Mouse (Mus musculus) hindbrain, embryonic 10.5 days (tissue): ENCODE data around the gene Gm44973. TPM values are rescaled to one million over a fixed set of nuclear protein-coding genes. Genes with fewer than 3 reads are reported as not detected.

Source experiments
- DNase-seq: peaks from one replicate; pipeline ENCODE4 v3.0.0-alpha.2; 2017; ENCODE audit warnings: low spot score
- H3K27ac ChIP-seq: fragments of 300-500 bp; sonication (generic); 2 replicates; pipeline ENCODE4 v1.5.1; 2016; ENCODE audit warnings: mild to moderate bottlenecking, moderate library complexity
- H3K27me3 ChIP-seq: fragments of 300-500 bp; sonication (generic); 2 replicates; pipeline ENCODE4 v1.6.1; 2016; ENCODE audit warnings: mild to moderate bottlenecking; ENCODE audit not compliant: poor library complexity, insufficient read depth, severe bottlenecking
- H3K36me3 ChIP-seq: fragments of 300-500 bp; sonication (generic); 2 replicates; pipeline ENCODE4 v1.6.1; 2016; ENCODE audit warnings: mild to moderate bottlenecking, moderate library complexity
- H3K4me1 ChIP-seq: fragments of 300-500 bp; sonication (generic); replicated peaks from 2 replicates; pipeline ENCODE4 v1.6.1; 2016; ENCODE audit warnings: mild to moderate bottlenecking
- H3K4me3 ChIP-seq: fragments of 300-500 bp; sonication (generic); 2 replicates; pipeline ENCODE4 v1.5.1; 2016; ENCODE audit warnings: mild to moderate bottlenecking, moderate library complexity
- H3K9me3 ChIP-seq: fragments of 300-500 bp; sonication (generic); 2 replicates; pipeline ENCODE4 v1.6.1; 2016; ENCODE audit warnings: mild to moderate bottlenecking, moderate library complexity
- WGBS: fragments of 180-500 bp; shearing (Covaris S2); methylation state at CpG from one replicate; pipeline ENCODE4 v1.1.7; 2016; 5-methylcytosine and 5-hydroxymethylcytosine counted together
- polyA plus RNA-seq: library from polyadenylated mRNA; unstranded; fragments of >200 nt; fragmentation: Nextera tagmentation; extraction: Ambion mirVana; gene quantifications from 2 replicates; pipeline ENCODE4 v1.2.1, GENCODE M21; 2016

The Gm44973 gene
- polyA plus RNA-seq, 1 experiment from 2014 or later: not detected

GRCm38 (mm10) chr7:5057381-5057780, 42.1 kb downstream of the Gm44973 start:
- Histone ChIP-seq H3K9me3 (no peaks in the 10 kb centered on the region), H3K27me3 (peaks cover 69% of the 10 kb centered on the region), H3K36me3 (no peaks in the 10 kb centered on the region), H3K4me3 (peak overlapping the region; percentile 56), H3K4me1 (peaks cover 53% of the 10 kb centered on the region), H3K27ac (no peak overlapping the region)
- 38% methylated on average over 8 of the region's 8 CpGs for WGBS
- no peak for DNase-seq

- 30% methylated on average over 11 of the region's 11 CpGs for WGBS
- H3K4me1 ChIP-seq: peaks cover 49% of the 10 kb centered on the region
- peaks cover 64% of the 10 kb centered on the region for H3K27me3 ChIP-seq
- no peak overlapping the region for H3K27ac ChIP-seq
- H3K36me3 ChIP-seq: no peaks in the 10 kb centered on the region
- DNase-seq: peak; percentile 12
- peak overlapping the region; percentile 3 for H3K4me3 ChIP-seq
- no peaks in the 10 kb centered on the region for H3K9me3 ChIP-seq
Measured at GRCm38 (mm10) chr7:5057804-5058203, 42.5 kb downstream of the Gm44973 start.

DNA sequence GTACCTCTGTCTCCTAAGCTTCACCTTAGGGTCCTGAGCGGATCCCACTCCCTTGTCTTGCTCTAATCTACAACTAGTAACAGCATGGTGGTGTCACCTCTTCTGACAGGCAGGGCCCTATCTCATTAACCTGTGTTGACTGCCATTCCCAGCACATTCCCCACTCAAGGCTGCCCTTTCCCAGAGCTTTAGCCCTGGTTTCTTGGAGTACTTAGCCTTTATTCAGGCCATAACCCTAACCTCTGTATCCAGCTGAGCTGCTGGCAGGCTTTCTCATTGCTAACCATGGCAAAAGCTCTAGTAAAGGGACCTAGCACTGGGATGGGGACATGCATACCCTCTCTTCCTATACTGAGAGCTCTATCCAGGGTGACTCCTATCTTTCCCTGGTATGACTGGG, 43.3 kb downstream of the Gm44973 start:
- no peak overlapping the region for H3K27ac ChIP-seq
- no peak overlapping the region for H3K4me3 ChIP-seq
- WGBS: 89% methylated on average over 1 of the region's 1 CpGs
- peaks cover 56% of the 10 kb centered on the region for H3K27me3 ChIP-seq
- peaks cover 45% of the 10 kb centered on the region for H3K4me1 ChIP-seq
- DNase-seq: no peak
- H3K9me3 ChIP-seq: no peaks in the 10 kb centered on the region
- no peaks in the 10 kb centered on the region; the same call in 1 of the 2 replicates for H3K36me3 ChIP-seq

GRCm38 (mm10) chr7:5059421-5059820, 44.1 kb downstream of the Gm44973 start:
- peaks cover 7% of the 10 kb centered on the region; the same call in 1 of the 2 replicates for H3K36me3 ChIP-seq
- peak overlapping the region; percentile 97; the same call in 1 of the 2 replicates for H3K27ac ChIP-seq
- peaks cover 48% of the 10 kb centered on the region for H3K27me3 ChIP-seq
- WGBS: 90% methylated on average over 12 of the region's 12 CpGs
- no peaks in the 10 kb centered on the region for H3K9me3 ChIP-seq
- H3K4me3 ChIP-seq: no peak overlapping the region; the same call in 1 of the 2 replicates
- peaks cover 45% of the 10 kb centered on the region for H3K4me1 ChIP-seq
- no peak for DNase-seq

DNA sequence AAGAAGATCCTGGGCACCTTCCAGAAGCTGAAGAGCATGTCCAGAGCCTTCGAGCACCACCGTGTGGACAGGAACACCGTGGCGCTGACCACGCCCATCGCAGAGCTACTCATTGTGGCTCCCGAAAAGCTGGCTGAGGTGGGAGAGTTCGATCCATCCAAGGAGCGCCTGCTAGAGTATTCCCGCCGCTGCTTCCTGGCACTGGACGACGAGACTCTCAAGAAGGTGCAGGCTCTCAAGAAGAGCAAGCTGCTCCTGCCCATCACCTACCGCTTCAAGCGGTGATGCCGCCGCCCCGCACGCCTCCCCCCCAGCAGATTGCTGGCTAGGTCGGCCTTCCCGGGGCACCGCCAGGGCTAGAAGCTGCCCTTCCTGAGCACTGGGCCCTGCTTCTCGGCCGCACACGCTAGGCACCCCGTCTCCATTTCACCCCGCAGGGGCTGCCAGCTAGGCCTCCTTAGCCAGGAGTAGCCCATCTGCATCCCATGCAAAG, 45.0 kb downstream of the Gm44973 start:
- peaks cover 10% of the 10 kb centered on the region; the same call in 1 of the 2 replicates for H3K36me3 ChIP-seq
- DNase-seq: peak; percentile 78
- peaks cover 40% of the 10 kb centered on the region for H3K27me3 ChIP-seq
- H3K4me3 ChIP-seq: peak overlapping the region; percentile 79
- 4% methylated on average over 27 of the region's 27 CpGs for WGBS
- peaks cover 45% of the 10 kb centered on the region for H3K4me1 ChIP-seq
- no peaks in the 10 kb centered on the region for H3K9me3 ChIP-seq
- H3K27ac ChIP-seq: peak overlapping the region; percentile 97

DNA sequence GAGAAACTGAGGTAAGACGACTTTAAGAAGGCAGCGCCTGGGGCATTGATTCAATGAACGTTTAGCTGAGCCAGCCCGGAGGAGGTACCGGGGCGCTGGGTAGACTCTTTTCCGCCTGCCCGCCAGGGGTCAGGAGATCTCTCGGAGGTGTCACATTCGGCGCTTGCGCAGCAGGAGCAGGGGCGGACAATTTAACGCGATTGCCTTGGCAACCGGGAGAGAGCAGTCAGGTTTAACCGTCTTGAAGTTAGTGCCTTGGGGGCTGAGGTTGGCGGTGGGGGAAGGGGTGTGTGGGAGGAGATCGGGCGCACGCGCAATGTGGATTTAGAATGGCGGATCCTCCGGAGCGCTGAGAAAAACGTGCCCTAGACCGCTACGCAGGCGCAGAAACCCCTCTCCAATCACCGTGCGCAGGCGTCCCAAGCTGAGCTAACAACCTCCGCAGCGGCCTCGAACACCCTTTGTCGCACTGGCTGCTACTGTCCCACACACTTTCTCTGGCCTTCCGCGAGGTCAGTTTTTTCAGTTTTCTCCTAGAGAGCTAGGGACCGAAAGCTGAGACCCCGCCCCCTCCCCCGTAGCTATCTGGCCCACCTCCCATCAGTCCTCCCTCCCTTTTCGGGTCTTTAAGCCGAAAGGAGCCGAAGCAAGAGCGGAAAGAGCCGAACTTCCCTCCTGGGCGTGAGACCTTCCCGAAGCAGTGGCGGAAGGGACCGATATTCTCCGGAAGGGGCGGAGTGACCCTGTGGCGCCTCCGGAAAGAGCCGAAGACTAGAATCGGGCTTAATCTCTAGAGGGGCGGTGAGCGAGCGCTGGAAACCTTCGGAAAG, 45.9 kb downstream of the Gm44973 start:
- Histone ChIP-seq H3K9me3 (no peaks in the 10 kb centered on the region), H3K27me3 (peaks cover 31% of the 10 kb centered on the region), H3K4me1 (peaks cover 54% of the 10 kb centered on the region), H3K36me3 (peaks cover 19% of the 10 kb centered on the region), H3K4me3 (peak overlapping the region; percentile 79), H3K27ac (peak overlapping the region; percentile 97)
- WGBS: under 1% methylated on average over 60 of the region's 60 CpGs
- peak; percentile 99 for DNase-seq

- H3K4me1 ChIP-seq: peaks cover 50% of the 10 kb centered on the region
- under 1% methylated on average over 64 of the region's 65 CpGs for WGBS
- H3K27ac ChIP-seq: peak within 1 kb of the TSS; percentile 97
Measured at GRCm38 (mm10) chr7:5061774-5062359, 46.6 kb downstream of the Gm44973 start, which contains the start of gene U2af2. TSS of gene U2af2 (plus strand) at chr7:5062143.

GRCm38 (mm10) chr7:5062360-5063001, 47.2 kb downstream of the Gm44973 start:
- peak overlapping the region; percentile 97 for H3K27ac ChIP-seq
- peak overlapping the region; percentile 79 for H3K4me3 ChIP-seq
- peaks cover 43% of the 10 kb centered on the region for H3K4me1 ChIP-seq
- H3K9me3 ChIP-seq: no peaks in the 10 kb centered on the region
- H3K27me3 ChIP-seq: peaks cover 18% of the 10 kb centered on the region
- WGBS: under 1% methylated on average over 51 of the region's 51 CpGs
- peak; percentile 83 for DNase-seq
- H3K36me3 ChIP-seq: peaks cover 32% of the 10 kb centered on the region

More at GRCm38 (mm10) chr7:5061774-5062359, 46.6 kb downstream of the Gm44973 start, which contains the start of gene U2af2:
- H3K27me3 ChIP-seq: peaks cover 24% of the 10 kb centered on the region
- H3K36me3 ChIP-seq: peaks cover 26% of the 10 kb centered on the region
- no peaks in the 10 kb centered on the region for H3K9me3 ChIP-seq
- peak within 1 kb of the TSS; percentile 79 for H3K4me3 ChIP-seq
- peak; percentile 96 for DNase-seq

GRCm38 (mm10) chr7:5064886-5065285, 49.6 kb downstream of the Gm44973 start:
- Histone ChIP-seq H3K36me3 (peaks cover 56% of the 10 kb centered on the region), H3K27ac (no peak overlapping the region)
- 94% methylated on average over 6 of the region's 6 CpGs for WGBS

GRCm38 (mm10) chr7:5073586-5073985, 58.3 kb downstream of the Gm44973 start:
- 87% methylated on average over 1 of the region's 1 CpGs for WGBS
- H3K27me3 ChIP-seq: no peaks in the 10 kb centered on the region
- DNase-seq: no peak
- H3K36me3 ChIP-seq: peaks cover 98% of the 10 kb centered on the region
- H3K4me1 ChIP-seq: no peaks in the 10 kb centered on the region
- H3K9me3 ChIP-seq: no peaks in the 10 kb centered on the region
- no peak overlapping the region for H3K4me3 ChIP-seq
- no peak overlapping the region for H3K27ac ChIP-seq

More at GRCm38 (mm10) chr7:5064886-5065285, 49.6 kb downstream of the Gm44973 start:
- Histone ChIP-seq H3K4me1 (peaks cover 36% of the 10 kb centered on the region), H3K4me3 (no peak overlapping the region), H3K27me3 (no peaks in the 10 kb centered on the region), H3K9me3 (no peaks in the 10 kb centered on the region)
- no peak for DNase-seq

DNA sequence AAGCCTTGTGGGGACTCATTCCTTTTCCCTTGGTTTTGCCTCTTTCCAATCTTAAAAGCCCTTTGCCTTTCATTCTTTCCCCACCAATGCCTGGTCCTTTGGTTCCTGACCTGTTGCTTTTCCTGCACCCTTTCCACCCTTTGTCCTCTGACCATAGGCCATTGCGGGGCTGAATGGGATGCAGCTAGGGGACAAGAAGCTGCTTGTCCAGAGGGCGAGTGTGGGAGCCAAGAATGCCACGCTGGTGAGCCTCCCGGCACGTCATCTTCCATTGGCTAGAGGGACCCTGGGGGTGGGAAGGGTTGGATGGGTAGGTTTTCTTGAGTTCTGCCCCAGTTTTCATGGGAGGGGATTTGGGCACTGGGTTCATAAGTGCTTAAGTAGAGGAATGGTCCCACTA, 59.7 kb downstream of the Gm44973 start:
- H3K4me1 ChIP-seq: 0 out of 2 replicates have a peak, but pooled peaks cover 2% of the 10 kb centered on the region
- H3K27me3 ChIP-seq: no peaks in the 10 kb centered on the region
- H3K9me3 ChIP-seq: no peaks in the 10 kb centered on the region
- H3K27ac ChIP-seq: no peak overlapping the region
- no peak for DNase-seq
- H3K4me3 ChIP-seq: no peak overlapping the region
- 91% methylated on average over 5 of the region's 5 CpGs for WGBS
- peaks cover 92% of the 10 kb centered on the region for H3K36me3 ChIP-seq

DNA sequence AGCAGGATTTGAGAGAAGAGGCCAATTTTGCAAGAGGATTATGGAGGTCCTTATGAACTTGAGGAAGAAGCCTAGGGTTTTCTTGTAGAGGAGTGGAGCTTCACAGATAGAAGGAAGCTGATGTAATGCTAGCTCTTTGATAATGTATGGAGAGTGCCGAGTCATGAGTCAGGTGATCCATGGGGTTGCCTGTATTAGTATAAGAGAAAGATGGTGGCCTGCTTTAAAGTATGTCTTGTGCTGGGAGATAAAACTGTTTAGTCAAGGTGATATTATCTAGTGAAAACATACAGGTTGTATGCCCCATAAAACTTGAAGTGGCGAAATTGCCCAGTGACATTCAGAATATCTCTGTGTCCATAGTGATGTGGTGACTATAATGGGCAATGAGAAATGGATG, 61.6 kb downstream of the Gm44973 start:
- Histone ChIP-seq H3K4me1 (peaks cover 15% of the 10 kb centered on the region), H3K4me3 (no peak overlapping the region), H3K27me3 (no peaks in the 10 kb centered on the region), H3K9me3 (no peaks in the 10 kb centered on the region), H3K27ac (no peak overlapping the region), H3K36me3 (peaks cover 74% of the 10 kb centered on the region)
- 93% methylated on average over 2 of the region's 2 CpGs for WGBS
- no peak for DNase-seq
